Mouse (Mus musculus) thymus, adult 2 months (tissue): ENCODE measurements around the gene Mrvi1. TPM values are rescaled to one million over a fixed set of nuclear protein-coding genes. Genes with fewer than 3 reads are reported as not detected.

ENCODE experiments used
- DNase-seq: peaks from one replicate; pipeline ENCODE4 v3.0.0; 2021
- H3K27ac ChIP-seq: fragments of 200-500 bp; 2 replicates; pipeline ENCODE4 v1.5.1; 2012; ENCODE audit warnings: low read length, control low read depth; ENCODE audit not compliant: control insufficient read depth, insufficient read depth
- H3K27me3 ChIP-seq: fragments of 200-500 bp; 2 replicates; pipeline ENCODE4 v1.6.1; 2012; ENCODE audit warnings: mild to moderate bottlenecking, low read length, moderate library complexity, mixed read lengths; ENCODE audit not compliant: control insufficient read depth, insufficient read depth
- H3K36me3 ChIP-seq: fragments of 200-500 bp; 2 replicates; pipeline ENCODE4 v1.6.1; 2012; ENCODE audit warnings: mild to moderate bottlenecking, low read length, moderate library complexity; ENCODE audit not compliant: control insufficient read depth, insufficient read depth
- H3K4me1 ChIP-seq: fragments of 200-500 bp; replicated peaks from 2 replicates; pipeline ENCODE4 v1.6.1; 2012; ENCODE audit warnings: low read length; ENCODE audit not compliant: control insufficient read depth, insufficient read depth
- H3K4me3 ChIP-seq: fragments of 200-500 bp; 2 replicates; pipeline ENCODE4 v1.5.1; 2012; ENCODE audit warnings: mild to moderate bottlenecking, low read length, control low read depth, moderate library complexity; ENCODE audit not compliant: control insufficient read depth, insufficient read depth
- CTCF ChIP-seq: fragments of 200-500 bp; IDR thresholded peaks from 2 replicates; pipeline ENCODE4 v1.5.1; 2012; ENCODE audit warnings: mild to moderate bottlenecking, control low read depth, low read length, moderate library complexity, borderline replicate concordance; ENCODE audit not compliant: control insufficient read depth, poor library complexity, insufficient read depth; ENCODE audit errors: extremely low read depth
- POLR2A ChIP-seq: fragments of 200-500 bp; IDR thresholded peaks from 2 replicates; pipeline ENCODE4 v1.6.1; 2012; ENCODE audit warnings: mild to moderate bottlenecking, low read length, control low read depth, moderate library complexity; ENCODE audit not compliant: control insufficient read depth, poor library complexity, insufficient read depth; ENCODE audit errors: extremely low read depth
- WGBS: fragments of 180-500 bp; shearing (Covaris S2); methylation state at CpG from one replicate; pipeline ENCODE4 v1.1.7; 2018; 5-methylcytosine and 5-hydroxymethylcytosine counted together
- polyA plus RNA-seq: library from polyadenylated mRNA; depleted of rRNA; stranded (reverse); fragments of >200 nt; gene quantifications from 2 replicates; pipeline ENCODE4 v1.2.3, GENCODE M21; 2012

Gene Mrvi1
- polyA plus RNA-seq, 1 experiment: 3.2 TPM

GRCm38 (mm10) chr7:110953210-110953609 lies 29.1 kb downstream of the Mrvi1 start:
- WGBS: 7% methylated on average over 1 of the region's 1 CpGs
- Histone ChIP-seq H3K27ac (peak overlapping the region; percentile 42), H3K4me3 (no peak overlapping the region), H3K36me3 (no peaks in the 10 kb centered on the region), H3K27me3 (no peaks in the 10 kb centered on the region), H3K4me1 (peaks cover 40% of the 10 kb centered on the region)
- TF ChIP-seq CTCF (no peak), POLR2A (no peak)
- DNase-seq: peak; percentile 26

- H3K4me3 ChIP-seq: no peak overlapping the region
- H3K27me3 ChIP-seq: no peaks in the 10 kb centered on the region
- no peak for DNase-seq
- TF ChIP-seq CTCF (no peak), POLR2A (no peak)
- H3K4me1 ChIP-seq: peaks cover 20% of the 10 kb centered on the region
- H3K27ac ChIP-seq: no peak overlapping the region
- no peaks in the 10 kb centered on the region for H3K36me3 ChIP-seq
These were observed 31.7 kb downstream of the Mrvi1 start for GRCm38 (mm10) chr7:110950621-110950925.

- 59% methylated on average over 13 of the region's 13 CpGs for WGBS
- H3K4me3 ChIP-seq: no peak overlapping the region
- peaks cover 20% of the 10 kb centered on the region for H3K4me1 ChIP-seq
- no peak for DNase-seq
- H3K27ac ChIP-seq: no peak overlapping the region
- TF ChIP-seq POLR2A: no peak
- TF ChIP-seq CTCF: no peak
- H3K36me3 ChIP-seq: no peaks in the 10 kb centered on the region
- no peaks in the 10 kb centered on the region for H3K27me3 ChIP-seq
These were observed 32.3 kb downstream of the Mrvi1 start for GRCm38 (mm10) chr7:110949785-110950620.

DNA sequence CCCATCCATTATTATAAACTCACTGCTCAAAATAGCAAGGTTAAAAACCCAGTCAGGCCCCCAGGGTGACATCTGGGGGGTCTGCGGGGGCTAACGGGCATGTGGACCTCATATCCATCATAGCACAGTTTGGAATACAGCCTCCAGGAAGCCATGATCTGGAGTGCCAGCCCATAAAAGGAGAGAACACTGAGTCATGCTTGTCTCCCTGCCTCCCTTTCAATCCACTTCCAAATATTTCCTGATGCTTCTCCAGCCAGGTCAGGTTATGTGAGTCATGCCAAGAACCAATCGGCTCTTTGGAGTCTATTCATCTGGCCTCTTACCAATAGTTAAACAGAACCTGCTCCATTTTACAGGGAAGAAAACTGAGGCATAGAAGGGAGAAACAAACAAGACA lies 33.7 kb downstream of the Mrvi1 start:
- TF ChIP-seq CTCF: no peak
- no peak for TF ChIP-seq POLR2A
- no peak for DNase-seq
- H3K4me3 ChIP-seq: no peak overlapping the region
- WGBS: 94% methylated on average over 3 of the region's 3 CpGs
- H3K27ac ChIP-seq: no peak overlapping the region
- no peaks in the 10 kb centered on the region for H3K36me3 ChIP-seq
- peaks cover 12% of the 10 kb centered on the region for H3K4me1 ChIP-seq
- H3K27me3 ChIP-seq: no peaks in the 10 kb centered on the region

DNA sequence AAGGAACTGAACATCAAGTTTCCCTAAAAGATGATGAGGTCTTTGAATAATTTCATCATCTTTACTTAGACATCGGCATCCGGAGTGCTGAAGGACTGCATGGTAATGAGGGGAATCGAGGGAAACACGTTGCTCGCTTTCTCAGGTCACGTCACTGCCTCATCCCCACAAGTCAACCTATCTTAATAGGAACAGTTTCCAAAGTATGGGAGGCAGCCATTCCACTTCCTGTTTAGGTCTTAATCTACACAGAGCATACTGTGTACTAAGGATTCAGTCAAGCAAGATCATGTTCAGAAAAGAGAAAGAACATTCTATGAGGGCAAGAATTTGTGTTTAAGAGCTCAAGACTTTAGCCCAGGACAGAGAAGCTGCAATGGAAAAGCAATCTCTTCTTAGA lies 34.6 kb downstream of the Mrvi1 start:
- H3K27me3 ChIP-seq: no peaks in the 10 kb centered on the region
- no peak for DNase-seq
- H3K4me1 ChIP-seq: peaks cover 4% of the 10 kb centered on the region; the same call in 1 of the 2 replicates
- TF ChIP-seq CTCF: no peak
- TF ChIP-seq POLR2A: no peak
- 91% methylated on average over 6 of the region's 6 CpGs for WGBS
- H3K4me3 ChIP-seq: no peak overlapping the region
- no peak overlapping the region for H3K27ac ChIP-seq
- H3K36me3 ChIP-seq: no peaks in the 10 kb centered on the region

GRCm38 (mm10) chr7:110946731-110947130 lies 35.5 kb downstream of the Mrvi1 start:
- peak; percentile 30 for DNase-seq
- Histone ChIP-seq H3K4me3 (no peak overlapping the region), H3K27me3 (no peaks in the 10 kb centered on the region), H3K36me3 (no peaks in the 10 kb centered on the region), H3K4me1 (0 out of 2 replicates have a peak, but pooled peaks cover 2% of the 10 kb centered on the region), H3K27ac (no peak overlapping the region)
- whole genome bisulfite sequencing: 90% methylated on average over 6 of the region's 6 CpGs
- TF ChIP-seq POLR2A: no peak
- TF ChIP-seq CTCF: no peak

GRCm38 (mm10) chr7:110944321-110944720 lies 37.9 kb downstream of the Mrvi1 start:
- 98% methylated on average over 5 of the region's 5 CpGs for WGBS
- TF ChIP-seq CTCF: no peak
- TF ChIP-seq POLR2A: no peak
- H3K27ac ChIP-seq: no peak overlapping the region
- H3K36me3 ChIP-seq: no peaks in the 10 kb centered on the region
- no peak overlapping the region for H3K4me3 ChIP-seq
- no peak for DNase-seq
- H3K4me1 ChIP-seq: peaks cover 4% of the 10 kb centered on the region
- H3K27me3 ChIP-seq: no peaks in the 10 kb centered on the region
